Mouse (Mus musculus) urinary bladder, postnatal 14 days (tissue): ENCODE measurements around the gene 1700034J05Rik.

Experiments
- DNase-seq: peaks from one replicate; pipeline ENCODE4 v3.0.0; 2021; ENCODE audit warnings: low spot score

The 1700034J05Rik gene

GRCm38 (mm10) chr6:146963396-146964150 lies 9.4 kb upstream of the 1700034J05Rik start:
- no peak for DNase-seq

- no peak for DNase-seq
Measured at GRCm38 (mm10) chr6:146961832-146962481, 7.7 kb upstream of the 1700034J05Rik start.

GRCm38 (mm10) chr6:146960956-146961355 lies 6.7 kb upstream of the 1700034J05Rik start:
- no peak for DNase-seq

- peak; percentile 65 for DNase-seq
Measured at GRCm38 (mm10) chr6:146959908-146960680, 5.9 kb upstream of the 1700034J05Rik start.

DNA sequence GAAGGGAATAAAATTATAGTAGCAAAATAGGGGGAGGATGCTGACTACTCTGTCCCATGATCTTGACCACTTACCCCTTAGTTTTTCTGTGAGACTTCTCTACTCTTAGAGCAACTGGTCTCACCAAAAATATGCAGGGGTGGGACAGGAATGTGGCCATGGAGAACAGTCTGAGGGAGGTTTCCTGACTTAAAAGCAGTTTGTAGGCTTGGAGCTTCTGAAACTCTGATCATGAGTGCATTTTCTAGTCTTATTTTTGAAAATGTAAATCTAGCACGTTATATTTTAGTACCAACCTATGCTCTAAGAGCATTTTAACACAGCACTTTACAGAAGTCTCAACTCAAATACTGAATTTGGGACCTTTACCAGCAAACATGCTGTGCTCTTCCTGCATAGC lies 4.5 kb upstream of the 1700034J05Rik start:
- DNase-seq = no peak

- no peak for DNase-seq
Measured at GRCm38 (mm10) chr6:146956961-146957360, 2.7 kb upstream of the 1700034J05Rik start.

- peak; percentile 38 for DNase-seq
Measured at GRCm38 (mm10) chr6:146955896-146956295, 1.7 kb upstream of the 1700034J05Rik start.

DNA sequence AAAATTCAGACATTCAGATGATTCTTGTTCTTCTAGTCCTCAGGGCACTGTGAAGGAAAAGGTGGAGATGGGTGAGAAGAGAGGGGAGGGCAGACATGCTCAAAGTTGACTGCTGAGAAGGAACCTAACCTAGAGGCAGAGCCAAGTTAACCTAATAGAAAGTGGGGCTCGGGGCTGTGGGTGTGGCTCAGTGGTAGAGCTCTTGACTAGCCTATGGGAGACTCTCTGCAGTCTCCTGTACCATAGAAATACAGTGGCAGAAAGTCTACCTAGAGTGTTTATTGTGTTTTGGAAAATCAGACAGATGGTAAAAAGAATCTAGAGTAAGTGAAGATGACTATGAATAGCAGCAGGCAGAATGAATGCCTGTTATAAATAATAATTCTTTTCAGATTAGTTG lies 1.3 kb upstream of the 1700034J05Rik start:
- DNase-seq = no peak

DNA sequence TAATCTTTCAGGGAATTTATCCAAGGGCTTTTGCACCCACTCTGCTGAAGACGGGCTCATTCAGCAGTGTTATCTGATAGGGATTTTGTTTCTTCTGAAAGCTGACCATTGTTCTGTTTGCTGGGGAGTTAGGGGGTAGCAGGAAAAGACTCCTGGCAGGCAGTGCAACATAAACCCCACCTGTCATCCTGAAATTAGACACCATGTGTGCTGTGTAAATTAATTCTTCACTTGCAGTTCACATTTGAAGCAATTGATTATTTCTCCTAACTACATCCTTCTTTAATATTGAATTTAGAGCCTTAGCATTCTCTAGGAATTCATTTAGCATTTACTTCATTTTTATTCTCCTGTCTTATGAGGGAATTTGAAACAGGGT lies 3.8 kb downstream of the 1700034J05Rik start:
- DNase-seq = no peak

DNA sequence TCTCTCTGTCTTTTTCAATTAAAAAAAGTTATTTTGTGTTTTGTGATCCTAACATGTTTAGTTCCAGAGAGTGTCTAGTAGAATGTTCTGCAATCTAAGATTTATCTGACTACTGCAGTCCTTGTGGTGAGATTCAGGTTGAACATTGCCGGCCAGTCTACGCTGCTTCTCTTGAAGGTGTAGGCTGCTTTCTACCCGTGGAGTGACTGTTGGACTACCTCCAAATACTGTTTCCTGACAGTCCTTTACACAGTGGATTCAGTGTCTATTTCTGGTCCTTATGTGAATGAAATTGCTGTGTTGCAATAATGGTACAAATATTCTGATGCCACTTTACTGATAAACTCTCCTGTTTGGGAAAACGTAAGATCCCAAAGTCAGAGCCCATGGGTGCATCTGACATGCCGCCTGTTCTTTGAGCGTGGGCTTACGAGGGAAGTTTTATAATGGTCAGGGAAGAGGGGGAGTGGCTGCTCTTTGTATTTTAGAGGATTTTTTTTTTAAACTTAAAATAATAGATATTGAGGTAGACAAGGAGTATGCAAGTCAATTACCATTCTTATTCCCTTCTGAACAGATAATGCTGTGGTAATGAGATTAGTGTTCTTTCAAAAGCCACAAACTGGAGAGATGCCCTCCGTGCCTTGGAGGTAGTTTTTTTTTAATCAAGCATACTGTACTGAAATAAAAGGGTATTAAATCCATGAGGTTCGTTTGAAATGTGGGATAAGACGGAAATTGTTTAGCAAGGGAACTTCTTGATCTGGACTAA lies 4.4 kb downstream of the 1700034J05Rik start:
- no peak for DNase-seq

DNA sequence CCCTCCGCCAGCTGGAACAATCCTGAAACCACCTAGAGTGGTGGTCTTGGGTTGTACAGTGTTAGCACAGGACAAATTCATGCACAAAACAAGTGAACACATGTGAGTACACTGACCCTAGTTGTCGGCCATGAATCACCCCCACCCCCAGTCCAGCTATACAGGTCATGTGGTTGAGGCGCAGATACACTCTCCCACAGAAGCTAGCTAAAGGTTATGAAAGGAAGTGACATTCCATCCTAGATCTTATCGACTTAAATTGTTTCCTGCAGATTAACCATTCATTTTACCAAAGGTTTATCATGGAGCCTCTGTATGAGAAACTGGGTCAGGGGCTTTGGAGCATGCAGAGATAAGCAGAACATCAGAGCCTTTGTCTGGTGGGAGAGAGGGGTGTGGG lies 7.0 kb downstream of the 1700034J05Rik start:
- no peak for DNase-seq

GRCm38 (mm10) chr6:146946327-146947029 lies 7.7 kb downstream of the 1700034J05Rik start:
- DNase-seq = no peak

DNA sequence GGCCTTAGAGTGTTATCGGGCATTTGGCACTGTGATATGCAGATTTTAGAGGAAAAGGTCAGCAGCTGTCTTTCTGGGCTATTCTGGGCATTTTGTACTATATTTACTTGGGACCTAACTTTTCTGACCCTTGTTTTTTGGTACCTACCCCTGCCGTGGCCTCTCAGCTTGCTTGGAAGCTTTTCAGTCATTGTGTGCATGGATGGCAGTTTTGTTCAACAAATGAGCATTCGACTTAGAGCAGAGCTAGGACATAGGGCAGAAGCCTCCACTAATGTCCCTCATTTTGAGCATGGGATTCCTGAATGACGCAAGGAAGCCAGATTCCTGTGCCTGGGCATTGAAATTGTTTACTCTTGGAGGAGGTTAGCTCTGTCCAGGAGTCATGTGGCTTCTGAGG lies 9.4 kb downstream of the 1700034J05Rik start:
- no peak for DNase-seq

- no peak for DNase-seq
Measured at GRCm38 (mm10) chr6:146944009-146944408, 10.2 kb downstream of the 1700034J05Rik start.

DNA sequence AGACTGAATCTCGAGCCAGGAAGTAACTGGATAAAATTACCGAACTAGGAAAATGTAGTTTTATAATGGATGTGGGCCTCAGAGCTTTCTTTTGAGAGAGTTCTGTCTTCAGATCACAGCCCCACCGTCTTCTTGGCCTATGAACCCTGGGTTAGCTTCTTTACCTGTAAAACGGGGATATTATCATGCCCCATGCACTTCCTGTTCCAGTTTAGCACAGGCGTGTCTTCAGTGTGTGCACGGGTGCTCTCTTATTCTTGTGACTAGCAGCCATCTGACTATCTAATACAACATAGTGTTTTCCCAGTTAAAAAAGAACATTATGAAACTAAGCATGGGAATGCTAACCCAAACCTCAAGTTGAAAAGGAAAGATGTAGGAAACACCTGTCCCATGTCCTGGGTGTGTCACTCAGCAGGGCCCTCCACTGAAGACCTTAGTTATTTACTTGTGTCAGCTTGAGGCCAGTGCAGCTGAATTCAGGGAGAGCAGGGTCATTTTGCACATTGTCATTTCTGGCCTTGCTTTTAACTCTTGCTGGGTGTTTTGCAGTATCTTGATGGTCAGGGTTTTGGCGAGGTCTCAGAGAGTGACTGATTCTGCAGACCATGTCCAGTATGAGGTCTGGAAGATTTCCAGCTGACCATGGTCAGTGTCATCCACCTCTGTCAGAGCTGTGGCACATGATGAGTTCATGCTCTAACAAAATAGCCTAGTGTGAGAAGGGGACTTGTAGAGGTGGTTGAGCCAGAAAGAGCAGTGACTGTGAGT lies 12.5 kb downstream of the 1700034J05Rik start:
- no peak for DNase-seq

GRCm38 (mm10) chr6:146939026-146939425 lies 15.2 kb downstream of the 1700034J05Rik start:
- DNase-seq = peak; percentile 91

GRCm38 (mm10) chr6:146935957-146936356 lies 18.3 kb downstream of the 1700034J05Rik start:
- DNase-seq = peak; percentile 43

GRCm38 (mm10) chr6:146933123-146933522 lies 21.1 kb downstream of the 1700034J05Rik start:
- DNase-seq = no peak

DNA sequence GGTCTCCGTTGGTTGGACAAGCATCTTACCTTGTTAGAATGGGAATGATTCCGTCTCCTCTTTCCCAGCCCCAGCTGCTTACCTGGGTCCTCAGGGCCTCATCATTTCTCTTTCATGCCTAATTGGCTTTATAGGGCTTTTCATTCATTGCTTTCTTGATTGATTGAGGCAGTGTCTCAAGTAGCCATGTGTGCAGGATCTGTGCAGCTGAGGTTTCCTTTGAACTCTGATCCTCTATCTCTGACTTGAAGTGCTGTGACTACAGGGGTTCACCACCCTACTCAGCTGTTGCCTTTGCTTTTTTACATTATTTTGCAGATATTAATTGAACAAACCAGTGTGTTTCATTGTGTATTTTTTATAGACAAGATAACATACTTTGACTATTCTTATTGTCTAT lies 25.2 kb downstream of the 1700034J05Rik start:
- DNase-seq = no peak

DNA sequence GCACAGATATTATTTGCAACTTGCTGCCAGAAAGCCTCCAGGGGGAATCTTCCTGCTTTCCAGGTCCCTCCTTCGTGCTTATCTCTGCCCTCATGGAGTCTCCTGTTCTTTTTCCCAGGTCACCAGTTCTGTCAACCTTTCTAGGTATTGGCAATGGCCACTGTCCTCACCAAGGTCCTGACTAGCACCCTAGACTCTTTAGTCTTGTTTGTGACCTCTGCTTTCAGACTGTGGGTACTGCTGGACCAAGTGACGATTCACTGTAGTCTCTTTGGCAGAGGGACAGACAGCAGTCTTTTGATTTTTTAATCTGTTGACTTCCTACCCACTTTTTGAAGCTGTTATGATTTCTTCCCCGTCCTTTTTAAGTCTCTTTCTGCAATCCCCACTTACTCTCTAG lies 26.1 kb downstream of the 1700034J05Rik start:
- no peak for DNase-seq
